Mouse (Mus musculus): Measurements from ENCODE around the gene Nat10. TPM values are rescaled to one million over a fixed set of nuclear protein-coding genes. Genes with fewer than 3 reads are reported as not detected.

Gene Nat10
- total RNA-seq, 2 experiments from 2014 or later = 45.1 to 66.3 TPM

DNA sequence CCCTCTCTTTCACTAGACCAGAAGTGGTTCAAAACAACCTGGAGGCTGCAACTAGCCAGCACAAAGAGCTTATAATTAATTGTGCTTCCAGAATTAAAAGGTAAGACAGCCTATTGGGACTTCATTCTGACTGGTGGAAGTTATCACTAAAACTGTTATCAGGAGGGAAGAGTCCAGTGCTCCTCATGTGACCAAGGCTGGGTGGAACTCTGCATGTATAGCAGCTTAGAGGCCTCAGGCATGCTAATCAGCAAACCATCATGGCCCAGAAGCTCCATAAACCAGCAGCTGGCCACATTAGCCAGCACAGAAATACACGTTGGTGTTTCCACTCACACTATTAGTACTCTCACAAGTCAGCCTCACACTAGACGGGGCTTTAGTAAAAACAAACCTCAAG lies 14.3 kb downstream of the Nat10 start:
- peak; percentile 27; the same call in 1 of the 2 replicates for ATAC-seq (replicated peaks; ENCODE audit: poor library complexity)

DNA sequence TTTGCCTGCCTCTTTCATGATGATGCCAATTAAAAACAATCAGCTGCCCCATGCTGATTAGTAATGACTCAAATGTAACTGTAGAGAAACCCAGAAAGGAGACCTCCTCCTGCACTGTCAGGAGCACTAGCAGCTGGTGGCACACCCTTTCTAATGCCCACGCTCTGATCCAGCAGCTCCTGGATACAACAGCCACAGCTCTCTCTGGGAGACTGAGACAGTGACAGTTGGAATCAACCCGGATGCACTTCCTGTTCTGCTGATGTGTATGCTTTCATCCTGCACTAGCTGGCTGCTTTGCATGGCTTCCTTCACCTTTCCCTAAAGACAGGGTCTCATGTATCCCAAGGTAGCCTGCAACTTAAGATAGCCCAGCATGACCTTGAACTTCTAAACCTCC lies 15.0 kb downstream of the Nat10 start:
- no peak for ATAC-seq (replicated peaks; ENCODE audit: poor library complexity)

DNA sequence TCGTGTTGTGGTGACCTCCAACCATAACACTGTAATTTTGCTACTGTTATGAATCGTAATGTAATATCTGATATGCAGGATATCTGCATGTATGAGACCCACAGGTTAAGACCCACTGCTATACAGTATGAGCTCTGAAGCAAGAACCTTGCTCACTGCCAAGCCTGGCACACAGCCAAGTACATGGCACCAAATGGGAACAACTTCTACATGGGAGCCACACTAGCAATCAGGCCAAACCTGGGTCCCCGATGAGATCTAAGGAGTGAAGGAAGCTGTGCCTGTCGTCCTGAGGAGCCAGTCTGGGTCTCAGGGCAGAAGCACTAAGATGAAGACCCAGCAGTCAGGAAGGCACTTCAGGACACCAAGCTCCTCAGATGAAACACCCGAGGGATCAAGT lies 15.6 kb downstream of the Nat10 start:
- ATAC-seq (replicated peaks; ENCODE audit: poor library complexity) = no peak

DNA sequence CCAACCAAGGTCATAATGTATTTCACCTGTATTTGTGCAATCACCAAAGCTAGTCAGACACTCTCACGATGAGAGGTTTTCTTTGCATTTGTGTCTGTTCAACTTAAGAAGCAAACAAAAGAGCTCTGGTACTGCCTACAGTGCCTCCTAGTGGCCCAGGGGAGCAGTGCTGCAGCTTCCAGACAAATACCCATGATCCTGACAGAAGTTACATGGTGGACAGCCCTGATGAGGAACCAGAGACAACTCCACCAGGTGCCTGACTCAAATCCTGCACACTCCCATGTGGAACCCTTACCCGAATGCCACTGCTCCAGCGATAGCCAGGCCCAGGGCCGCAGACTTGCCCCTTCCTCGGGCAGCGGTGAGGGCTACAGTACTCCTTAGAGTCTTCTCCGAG lies 17.1 kb downstream of the Nat10 start:
- ATAC-seq (replicated peaks; ENCODE audit: poor library complexity) = peak; percentile 86

DNA sequence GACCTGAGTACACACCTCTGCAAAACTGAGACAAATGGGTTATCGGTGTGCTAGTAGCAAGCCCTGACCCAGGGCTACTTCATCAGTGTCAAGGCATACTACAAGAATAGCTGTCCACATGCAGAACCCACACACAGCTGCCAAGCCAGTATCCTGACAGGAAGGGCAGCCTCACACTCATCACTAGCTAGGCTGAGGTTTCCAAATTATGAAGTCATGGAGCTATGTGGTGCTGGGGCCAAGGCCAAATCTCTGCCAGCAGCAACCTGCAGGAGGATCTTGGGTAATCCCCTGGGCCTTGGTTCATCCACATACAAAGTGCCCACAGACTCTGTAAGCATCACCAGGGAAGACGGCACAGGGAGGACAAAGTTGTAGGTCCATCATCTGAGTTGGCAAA lies 17.5 kb downstream of the Nat10 start:
- no peak for ATAC-seq (replicated peaks; ENCODE audit: poor library complexity)

DNA sequence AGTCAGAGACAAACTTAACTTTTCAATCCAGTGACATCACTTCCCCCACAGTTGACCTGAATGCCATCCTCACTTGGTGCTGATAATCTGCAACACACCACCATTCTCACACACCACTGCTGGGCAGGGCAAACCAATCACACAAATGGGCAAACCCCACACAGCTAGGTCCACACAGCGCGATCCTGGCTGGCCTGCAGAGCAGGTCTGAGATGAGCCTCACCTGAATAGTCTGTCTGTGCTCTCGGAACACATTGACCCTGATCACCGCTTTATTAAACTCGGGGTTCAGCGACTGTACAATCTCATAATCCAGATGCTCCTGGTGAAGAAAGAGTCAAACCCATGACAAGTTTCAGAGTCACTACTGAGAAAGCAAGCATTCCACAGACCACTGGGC lies 18.2 kb downstream of the Nat10 start:
- ATAC-seq (replicated peaks; ENCODE audit: poor library complexity) = no peak

DNA sequence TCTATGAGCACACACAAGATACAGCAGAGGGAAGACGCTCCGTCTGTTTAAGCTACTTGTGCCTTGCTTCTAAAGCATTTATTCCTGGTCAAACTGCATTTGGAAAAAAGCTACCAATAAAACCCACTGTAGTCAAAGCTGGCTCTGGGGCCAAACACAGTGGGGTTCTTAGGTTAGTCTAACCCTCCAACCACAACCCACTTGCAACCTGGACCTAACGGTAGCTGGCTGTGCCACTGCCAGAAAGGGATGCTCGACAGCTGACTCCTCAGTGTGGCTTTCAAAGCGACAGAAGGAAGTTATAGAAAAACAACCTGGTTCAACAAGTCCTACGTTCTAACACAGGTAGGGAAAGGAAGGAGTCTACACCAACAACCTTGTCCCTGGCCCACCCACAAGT lies 29.6 kb downstream of the Nat10 start:
- no peak for ATAC-seq (replicated peaks; ENCODE audit: poor library complexity)

DNA sequence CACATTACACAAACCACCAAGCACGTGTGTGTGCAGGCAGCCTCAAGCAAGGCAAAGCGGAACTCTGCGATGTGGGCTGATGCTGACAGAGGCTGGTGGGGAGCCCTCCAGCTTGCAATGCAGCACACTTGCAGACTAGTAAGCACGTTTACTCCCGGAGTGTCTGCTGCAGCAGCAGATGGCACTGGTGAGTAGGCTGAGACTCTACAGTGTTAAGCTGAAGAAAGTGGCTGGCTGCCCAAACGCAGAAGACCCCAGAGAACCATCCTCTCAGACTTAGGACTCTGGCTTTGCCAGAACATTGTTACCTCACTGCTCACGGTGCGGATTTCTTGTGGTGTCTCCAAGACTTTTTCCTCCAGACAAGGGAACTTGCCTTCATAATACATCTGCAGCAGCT lies 30.1 kb downstream of the Nat10 start:
- no peak for ATAC-seq (replicated peaks; ENCODE audit: poor library complexity)

DNA sequence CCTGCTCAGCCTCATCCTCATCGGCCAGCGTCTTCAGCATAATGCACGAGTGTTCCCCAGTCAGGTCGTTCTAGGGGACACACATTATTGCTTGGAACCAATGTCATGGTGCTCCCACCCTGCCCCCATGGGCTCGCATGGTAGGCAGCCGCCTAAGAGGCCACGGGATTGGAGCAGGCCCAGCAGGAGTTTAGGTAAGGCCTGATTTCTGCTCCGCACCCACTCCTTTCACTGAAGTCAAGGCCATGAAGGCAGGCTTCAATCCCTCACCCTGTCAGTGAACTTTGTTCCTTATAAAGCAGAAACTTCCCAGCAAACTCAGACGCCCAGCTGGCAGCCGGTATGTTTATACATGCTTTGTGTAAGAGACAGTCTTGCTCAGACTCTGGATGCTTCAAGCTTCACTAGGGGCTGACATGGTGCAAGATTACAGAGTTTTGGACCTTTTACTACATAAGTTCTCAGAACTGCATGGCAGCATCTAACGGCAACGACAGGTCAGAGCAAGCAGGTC lies 33.0 kb downstream of the Nat10 start:
- no peak for ATAC-seq (replicated peaks; ENCODE audit: poor library complexity)

DNA sequence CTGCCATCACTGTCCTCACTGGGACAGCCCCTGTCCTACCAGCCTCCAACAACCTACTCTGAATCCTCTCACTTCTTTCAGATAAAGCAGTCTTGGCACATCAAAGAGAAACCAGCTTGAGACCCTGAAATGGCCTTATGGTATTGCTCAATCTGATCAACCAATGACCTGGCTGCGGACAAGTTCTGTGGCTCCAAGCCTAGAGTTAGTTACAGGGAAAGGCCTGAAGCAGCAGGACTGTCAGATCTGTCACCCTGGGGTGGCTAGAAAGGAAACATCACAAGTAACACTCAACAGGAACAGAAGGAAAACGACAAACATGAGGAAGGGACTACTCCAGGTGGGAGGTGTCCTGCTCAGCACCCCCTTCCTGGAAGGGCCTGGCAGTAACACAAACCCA lies 36.5 kb downstream of the Nat10 start:
- no peak for ATAC-seq (replicated peaks; ENCODE audit: poor library complexity)

DNA sequence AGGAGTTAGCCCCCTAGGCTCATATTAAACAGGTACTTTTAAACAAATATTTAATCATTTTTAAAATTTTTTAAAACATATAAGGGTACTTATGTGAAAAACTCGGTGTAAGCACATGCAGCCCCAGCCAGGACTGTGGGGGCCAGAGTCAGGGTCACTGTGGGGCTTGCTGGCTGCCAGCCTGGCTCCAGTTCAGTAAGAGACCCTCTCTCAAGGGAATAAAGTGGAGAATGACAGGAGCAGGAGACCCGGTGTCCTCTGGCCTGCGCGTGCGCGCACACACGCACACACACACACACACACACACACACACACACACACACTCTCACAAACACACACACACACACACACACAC lies 41.8 kb downstream of the Nat10 start:
- no peak for ATAC-seq (replicated peaks; ENCODE audit: poor library complexity)

DNA sequence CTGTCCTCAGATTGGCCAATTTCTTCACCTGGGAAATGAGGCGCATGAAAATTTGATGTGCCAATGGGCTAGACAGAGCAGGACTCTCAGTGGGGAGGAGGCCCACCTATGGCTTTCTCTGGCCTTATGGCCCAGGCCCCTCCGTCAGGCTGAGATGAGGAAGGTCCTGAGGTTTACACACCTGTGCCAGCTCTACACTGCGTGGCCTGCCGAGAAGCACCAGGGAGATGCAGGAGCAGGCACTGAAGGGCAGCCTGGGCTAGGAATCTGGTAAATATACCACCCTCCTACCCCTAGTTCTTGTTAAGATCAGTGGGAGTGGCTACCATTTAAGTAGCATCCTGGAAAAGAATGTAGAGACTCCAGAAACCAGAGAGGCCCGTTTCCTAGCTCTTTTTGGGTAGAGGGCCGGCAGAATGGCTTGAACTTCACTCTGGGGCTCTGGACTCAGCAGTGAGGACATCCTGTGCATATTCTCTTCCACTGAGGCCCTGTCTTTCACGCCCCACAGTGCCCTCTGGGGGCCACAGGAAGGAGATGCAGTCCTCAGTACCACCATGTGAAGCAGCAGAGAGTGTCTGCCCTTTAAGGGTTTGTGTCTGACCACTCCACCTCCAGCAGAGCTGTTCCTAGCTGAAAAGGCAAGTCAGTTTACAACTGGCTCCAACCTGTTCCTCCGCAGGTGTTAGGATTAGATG lies 42.3 kb downstream of the Nat10 start:
- peak; percentile 95 for ATAC-seq (replicated peaks; ENCODE audit: poor library complexity)

DNA sequence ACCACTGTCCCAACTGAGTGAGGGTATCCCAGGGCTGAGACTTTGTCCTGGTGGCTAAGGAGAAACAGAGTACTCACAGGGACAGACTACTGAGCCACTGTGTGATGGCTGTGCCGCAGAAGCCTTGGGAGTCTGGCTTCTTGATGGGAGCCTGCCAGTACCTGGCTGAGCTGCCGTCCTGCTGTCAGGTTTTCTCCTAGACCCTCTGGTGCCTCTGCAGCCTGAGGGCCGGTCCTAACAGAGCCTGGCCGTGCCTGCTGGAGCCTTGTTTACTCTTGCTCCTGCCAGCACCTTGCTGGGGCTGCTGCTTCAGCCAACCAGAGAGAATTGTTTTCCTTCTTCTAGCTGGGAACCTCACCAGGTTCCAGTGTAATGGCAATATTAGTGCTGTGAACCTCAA lies 46.7 kb downstream of the Nat10 start:
- ATAC-seq (replicated peaks; ENCODE audit: poor library complexity) = no peak

DNA sequence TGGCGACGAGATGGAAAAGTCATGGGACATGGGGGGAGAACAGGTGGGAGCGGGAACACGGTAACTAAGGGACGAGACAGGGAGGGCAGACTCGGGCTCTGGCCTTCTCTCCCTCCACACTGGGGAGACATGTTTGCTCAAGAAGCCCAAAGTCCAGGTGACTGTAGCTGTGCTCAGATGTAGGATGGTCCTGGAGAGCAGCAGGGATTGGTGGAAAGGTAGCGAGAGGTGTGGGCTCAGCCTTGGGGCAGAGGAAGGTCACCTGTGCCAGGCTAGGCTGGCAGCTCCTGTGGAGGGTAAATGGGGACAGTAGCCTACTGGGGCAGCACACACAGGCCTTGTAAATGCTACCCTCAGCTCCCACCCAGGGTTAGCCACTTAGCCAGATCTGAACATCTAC lies 47.2 kb downstream of the Nat10 start:
- ATAC-seq (replicated peaks; ENCODE audit: poor library complexity) = no peak

DNA sequence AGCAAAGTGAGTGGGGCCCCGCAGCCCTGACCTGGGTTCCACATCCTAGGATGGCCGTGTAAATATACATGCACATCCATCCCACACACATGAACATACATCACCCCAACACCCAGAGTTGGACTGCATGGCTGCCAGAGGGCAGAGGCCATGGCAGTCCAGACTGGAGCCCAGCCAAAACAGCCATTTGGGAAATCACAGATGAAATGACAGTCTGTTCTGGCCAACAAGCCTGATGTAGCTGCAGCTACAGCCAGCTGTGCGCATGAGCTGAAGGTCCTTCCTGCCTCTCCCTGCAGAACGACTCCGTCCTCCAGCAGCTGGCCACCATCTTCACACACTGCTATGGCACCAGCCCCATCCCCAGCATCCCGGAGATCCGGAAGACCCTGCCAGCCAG lies 50.2 kb downstream of the Nat10 start:
- no peak for ATAC-seq (replicated peaks; ENCODE audit: poor library complexity)

DNA sequence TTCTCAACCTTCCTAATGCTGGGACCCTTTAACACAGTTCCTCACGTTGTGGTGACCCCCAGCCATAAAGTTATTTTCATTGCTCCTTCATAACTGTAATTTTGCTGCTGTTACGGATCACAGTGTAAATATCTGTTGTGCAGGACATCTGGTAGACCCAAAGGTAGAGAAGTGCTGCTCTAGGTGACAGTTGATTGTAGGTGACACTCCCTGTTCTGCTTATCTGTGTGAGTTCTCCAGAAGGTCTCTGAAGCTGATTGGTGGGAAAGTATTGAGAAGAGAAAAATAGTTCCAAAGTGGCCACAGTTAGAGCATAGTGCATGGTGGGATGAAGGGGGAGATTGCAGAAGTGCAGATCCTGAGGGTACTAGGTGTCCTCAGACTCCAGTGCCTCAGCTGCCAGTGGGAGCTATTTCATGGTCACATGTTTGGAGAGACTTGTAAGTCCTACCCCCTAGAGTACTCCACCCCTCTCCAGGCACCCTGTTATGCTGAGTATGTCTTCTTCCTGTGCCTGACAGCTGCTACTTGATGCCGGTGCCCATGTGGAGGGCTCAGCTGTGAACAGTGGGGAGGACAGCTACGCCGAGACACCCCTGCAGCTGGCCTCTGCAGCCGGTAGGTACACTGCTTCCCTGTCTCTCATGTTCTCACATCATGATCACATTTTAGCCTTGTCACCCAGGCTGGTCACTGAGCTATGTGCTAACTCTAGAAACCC lies 53.9 kb downstream of the Nat10 start:
- ATAC-seq (replicated peaks; ENCODE audit: poor library complexity) = peak; percentile 40

DNA sequence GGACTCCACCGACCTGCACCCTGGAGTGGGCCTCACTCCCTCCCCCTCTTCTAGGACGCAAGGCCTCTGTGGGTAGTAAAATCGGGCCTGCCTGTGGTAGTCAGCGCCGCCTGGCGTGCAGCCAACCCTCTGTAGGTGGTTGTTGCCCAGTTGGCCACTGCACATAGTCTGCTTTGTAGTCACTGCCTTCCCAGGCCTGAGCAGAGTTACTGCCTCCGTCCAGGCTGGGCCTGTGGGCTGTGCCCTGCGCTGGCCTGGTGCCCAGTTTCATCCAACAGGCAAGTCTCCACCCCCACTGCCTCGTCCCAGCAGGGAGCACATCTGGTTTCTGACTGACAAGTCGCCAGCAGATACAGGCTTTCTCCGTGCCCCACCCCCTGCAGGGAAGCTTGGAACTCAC lies 54.8 kb downstream of the Nat10 start:
- ATAC-seq (replicated peaks; ENCODE audit: poor library complexity) = peak; percentile 52

DNA sequence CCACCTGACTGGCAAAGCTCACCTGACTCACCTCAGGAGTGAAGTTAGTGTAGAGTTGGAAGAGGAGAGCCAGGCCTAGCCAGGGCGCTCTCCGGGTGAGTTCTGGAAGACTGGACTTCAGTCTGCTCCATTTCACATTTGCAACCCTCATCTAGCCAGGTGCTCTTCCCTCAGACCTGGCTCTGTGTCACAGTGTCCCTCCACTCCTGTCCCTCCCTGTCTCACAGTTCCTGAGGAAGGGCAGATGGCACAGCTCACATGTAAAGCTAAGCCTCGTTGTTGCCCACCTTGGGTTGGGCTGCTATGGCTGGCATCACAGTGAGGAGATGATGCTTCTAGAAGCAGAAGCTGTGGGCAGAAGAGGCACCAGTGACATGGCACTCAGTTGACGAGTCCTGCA lies 55.2 kb downstream of the Nat10 start:
- no peak for ATAC-seq (replicated peaks; ENCODE audit: poor library complexity)

DNA sequence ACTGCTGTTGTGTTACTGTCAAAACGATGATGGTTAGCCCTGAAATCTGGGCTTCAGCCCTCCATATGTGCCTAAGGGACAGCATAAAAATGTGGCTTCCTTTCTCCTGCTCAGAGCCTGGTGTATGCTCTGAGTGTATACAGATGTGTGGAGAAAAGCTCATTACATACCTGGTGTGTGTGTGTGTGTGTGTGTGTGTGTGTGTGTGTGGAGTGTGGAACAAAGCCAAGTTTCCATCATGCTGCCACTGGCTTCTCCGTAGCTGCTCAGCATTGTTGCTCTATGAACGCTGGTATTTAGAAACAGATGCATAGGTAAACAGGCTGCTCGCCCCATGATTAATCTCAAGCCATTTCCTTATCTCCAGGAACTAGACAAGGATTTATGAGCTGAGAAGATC lies 57.2 kb downstream of the Nat10 start:
- no peak for ATAC-seq (replicated peaks; ENCODE audit: poor library complexity)

DNA sequence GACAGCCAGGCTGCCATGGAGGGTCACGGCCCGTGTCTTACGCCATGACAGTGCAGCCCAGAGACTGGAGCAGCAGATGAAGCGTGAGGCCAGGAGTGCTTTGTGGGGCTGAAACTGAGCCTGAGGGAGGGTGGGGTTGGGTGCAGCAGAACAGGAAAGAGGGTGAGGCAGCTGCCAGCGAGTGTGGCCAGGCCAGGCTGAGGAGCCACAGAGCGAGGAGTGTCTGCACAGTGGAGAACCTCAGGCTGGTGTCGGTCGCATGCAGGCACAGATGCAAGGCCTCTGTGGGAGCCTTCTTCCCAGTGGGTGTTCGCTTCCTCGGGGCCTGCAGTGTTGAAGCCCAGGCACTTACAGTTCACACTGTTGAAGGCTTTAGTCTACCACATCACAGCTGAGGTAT lies 57.7 kb downstream of the Nat10 start:
- ATAC-seq (replicated peaks; ENCODE audit: poor library complexity) = no peak

DNA sequence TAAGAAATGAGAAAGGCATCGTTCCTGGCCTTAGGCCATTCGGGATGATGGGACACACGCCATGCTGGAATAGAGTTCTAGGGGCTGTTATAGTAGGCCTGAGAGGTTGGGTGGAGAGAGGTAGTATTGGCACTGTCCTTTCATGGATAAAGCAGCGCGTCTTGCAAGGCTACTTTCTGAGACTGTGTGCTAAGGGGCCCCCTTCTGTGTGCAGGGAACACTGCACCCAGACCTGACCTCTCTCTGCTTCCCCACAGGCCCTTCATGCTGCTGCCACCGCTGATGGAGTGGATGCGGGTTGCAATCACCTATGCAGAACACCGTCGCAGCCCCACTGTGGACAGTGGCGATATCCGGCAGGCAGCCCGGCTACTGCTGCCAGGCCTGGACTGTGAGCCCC lies 60.6 kb downstream of the Nat10 start:
- ATAC-seq (replicated peaks; ENCODE audit: poor library complexity) = no peak

DNA sequence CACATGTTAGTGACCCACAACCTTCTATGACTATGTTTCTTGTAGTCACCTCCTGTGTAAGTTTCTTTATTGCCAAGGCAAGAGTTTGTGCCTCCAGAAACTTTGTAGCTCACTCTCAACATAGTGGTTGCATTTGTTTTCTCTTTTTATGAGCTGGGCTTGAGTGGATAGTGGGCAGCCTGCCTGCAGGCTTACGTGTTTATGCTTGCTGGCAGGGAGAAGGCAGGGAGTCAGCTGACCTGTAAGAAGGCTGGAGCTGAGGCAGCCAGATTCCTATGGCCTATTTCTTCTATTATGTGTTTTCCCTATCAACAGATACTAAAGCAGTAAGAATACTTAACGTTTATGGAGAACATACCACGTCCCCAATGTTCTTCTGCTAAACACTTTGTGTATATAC lies 64.9 kb downstream of the Nat10 start:
- no peak for ATAC-seq (replicated peaks; ENCODE audit: poor library complexity)
